Mouse (Mus musculus) kidney, postnatal 25 days (tissue): ENCODE results near the gene Kctd21.

ENCODE experiments used
- DNase-seq, 2 experiments: peaks; one replicate each; pipeline ENCODE4 v3.0.0; 2021; ENCODE audit warnings: mixed read lengths in 2 of 2

The Kctd21 gene

GRCm38 (mm10) chr7:97324342-97324741 is 7.8 kb upstream of the Kctd21 start:
- DNase-seq: no peak

GRCm38 (mm10) chr7:97325156-97325985 is 6.8 kb upstream of the Kctd21 start:
- DNase-seq: no peak

DNA sequence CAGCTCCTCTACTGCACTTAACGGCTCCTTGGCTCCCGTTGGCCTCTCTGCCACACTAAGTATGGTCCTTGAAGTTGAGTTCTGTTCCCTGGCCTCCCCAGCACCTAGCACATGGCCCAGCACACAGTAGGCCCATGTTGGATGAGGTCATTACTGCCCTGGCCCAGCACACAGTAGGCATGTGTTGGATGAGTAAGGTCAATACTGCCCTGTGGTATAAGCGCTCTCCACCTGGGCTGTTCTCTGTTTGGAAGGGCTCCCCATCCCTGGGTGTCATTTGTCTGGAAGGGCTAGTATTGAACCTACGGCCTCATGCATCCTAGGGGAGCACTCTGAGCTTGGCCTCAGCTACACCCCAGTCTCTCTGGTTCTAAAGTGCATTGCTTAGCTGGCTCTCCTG is 4.8 kb upstream of the Kctd21 start:
- no peak for DNase-seq

- no peak for DNase-seq
These were observed 3.1 kb upstream of the Kctd21 start for GRCm38 (mm10) chr7:97328891-97329588.

GRCm38 (mm10) chr7:97329676-97330075 is 2.5 kb upstream of the Kctd21 start:
- DNase-seq: no peak

- no peak for DNase-seq
These were observed 1.0 kb upstream of the Kctd21 start for GRCm38 (mm10) chr7:97330931-97331645.

DNA sequence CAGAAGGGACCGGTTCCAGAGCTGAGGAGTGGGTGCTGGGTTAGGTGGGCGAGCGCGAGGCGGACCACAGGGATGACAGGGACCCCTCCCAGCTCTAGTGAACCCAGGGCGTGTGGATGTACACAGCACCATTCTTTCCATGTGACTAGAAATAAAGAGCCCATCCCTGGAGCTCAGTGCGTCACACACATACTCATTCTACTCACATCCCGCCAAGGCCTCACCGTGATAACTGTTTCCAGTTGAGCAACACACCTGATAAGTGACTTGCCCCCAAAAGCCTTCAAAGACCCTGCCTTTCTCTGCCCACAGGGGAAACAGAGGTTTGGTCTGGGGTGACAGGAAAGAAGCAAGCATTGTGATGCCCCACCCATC is 527 bp downstream of the Kctd21 start:
- DNase-seq: no peak

DNA sequence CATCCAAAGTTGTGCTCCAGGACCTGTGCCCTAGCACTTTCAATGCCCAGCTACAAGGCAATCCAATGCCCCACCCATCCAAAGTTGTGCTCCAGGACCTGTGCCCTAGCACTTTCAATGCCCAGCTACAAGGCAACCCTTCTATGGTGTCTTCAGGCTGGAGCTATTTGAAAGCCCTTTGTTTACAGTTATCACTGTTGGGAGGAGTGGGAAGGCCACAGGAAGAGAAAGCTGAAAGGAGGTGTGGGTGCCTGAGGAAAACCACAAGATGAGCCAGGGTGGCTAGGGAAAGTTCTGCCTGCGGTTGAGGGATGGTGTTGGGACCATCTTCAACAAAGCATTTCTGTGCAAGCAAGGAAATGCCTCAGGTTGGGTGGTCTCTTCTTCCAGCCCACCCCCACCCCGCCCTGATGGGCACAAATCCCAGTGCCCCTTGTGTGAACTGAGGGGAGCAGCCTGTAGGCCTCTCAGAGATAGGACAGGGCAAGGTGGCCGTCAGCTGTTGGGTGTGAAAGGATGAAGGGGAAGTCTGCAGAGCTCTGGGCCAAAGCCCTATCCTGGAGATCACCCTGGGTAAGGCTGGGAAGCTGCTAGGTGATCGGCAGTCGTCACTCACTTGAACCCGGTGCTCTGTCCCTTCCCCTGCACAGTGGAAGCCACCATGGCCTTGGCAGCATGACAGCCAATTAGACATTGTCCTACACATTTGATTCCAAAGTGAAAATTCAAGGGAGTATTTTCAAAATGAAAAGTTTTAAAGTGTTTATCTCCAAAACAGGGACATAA is 1.2 kb downstream of the Kctd21 start:
- no peak for DNase-seq

- DNase-seq: no peak
These were observed 2.3 kb downstream of the Kctd21 start for GRCm38 (mm10) chr7:97334406-97334805.

DNA sequence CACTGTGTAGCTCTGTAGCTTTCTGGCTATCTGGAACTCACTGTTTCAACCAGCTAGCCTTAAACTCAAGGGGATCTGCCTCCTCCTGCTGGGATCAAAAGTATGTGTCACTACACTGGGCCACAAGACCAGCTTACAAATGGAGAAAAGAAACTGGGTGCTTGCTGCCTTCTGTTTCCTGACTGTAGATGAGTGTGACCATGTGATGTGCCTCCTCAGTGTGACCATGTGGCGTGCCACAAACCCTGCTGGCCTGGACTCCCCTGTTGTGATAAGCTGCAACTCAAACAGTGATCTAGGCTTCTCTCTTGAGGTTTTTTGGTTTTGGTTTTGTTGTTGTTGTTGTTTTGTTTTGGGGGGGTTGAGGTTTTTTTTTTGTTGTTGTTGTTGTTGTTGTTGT is 4.6 kb downstream of the Kctd21 start:
- no peak for DNase-seq

DNA sequence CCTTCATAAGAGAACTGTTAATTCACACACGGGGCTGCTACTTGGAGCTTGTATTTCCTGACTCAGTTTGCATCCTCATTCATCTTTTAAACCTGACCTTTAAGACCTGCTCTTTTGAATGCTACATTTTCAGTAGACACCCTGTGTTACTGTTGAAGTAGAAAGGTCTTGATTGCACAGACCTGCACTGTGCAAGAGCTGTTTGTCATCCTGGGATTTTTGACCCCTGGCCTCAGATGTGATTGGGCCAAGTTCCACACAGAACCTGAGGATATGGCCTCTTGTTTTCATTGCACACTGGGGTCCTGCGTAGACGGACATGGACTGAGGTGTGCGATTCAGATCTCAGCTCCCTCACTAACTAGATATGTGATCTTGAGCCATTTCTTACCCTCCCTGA is 6.5 kb downstream of the Kctd21 start:
- no peak for DNase-seq

DNA sequence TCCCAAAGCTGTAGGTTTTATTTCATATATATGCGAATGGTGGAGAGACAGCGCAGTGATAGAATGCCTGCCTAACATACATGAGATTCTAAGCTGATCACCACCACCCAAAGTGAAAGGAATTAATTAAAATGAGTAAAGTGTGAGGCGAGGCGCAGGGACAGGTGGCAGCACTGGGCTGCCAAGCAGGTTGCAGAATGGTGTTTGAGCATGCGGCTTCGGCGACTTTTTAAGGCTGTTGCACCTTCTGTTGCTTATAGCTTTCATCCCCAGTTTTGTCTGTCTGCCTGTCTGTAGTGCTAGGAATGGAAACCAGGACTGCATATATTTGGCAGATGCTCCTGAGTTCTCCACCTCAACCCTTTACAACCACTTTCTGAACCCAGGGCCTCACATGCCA is 7.5 kb downstream of the Kctd21 start:
- no peak for DNase-seq

DNA sequence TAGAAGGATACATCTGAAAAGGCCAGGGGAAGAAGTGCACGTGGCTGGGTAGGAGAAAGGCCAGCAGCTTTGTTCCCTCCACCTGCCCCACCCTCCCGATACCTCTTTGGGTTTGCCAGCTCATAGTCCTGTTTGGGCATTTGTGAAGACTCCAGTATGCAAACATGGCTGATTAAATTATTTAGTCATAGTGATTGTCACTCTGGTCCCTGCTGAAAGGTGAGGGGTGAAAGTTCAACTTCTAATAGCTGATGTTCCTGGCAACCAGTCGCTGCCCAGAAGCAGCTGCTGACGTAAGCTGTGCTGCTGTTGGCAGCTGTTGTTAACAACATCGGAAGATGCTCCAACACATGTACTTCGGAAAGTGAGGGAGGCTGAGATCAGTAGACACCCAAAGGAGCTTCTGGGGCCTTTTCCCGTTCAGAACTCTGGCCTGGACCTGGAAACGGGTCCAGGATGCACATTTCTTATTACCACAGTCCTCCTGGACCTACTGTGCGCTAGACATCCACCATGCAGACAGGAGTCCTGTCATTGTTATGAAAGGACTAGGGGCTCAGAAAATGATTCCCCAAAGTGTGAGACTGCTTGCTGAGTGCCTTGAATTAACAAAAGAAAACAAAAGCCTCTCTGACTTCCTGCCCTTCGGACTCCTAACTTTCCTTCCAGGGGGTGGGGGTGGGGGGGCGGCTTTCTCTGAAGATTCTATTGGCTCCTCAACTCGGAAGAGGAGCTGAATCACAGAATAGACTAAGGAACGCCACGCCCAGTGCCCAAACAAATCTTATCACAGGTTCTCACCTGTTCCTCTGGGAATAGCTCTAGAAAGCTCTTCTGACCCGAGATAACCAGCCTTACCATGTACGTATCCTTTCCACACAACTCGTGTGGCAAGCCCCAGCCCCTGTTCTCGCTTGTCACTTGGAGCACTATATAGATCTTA is 9.1 kb downstream of the Kctd21 start:
- DNase-seq: peak in 1 of 2 experiments; percentile 56

- no peak for DNase-seq
These were observed 10.8 kb downstream of the Kctd21 start for GRCm38 (mm10) chr7:97342961-97343360.

DNA sequence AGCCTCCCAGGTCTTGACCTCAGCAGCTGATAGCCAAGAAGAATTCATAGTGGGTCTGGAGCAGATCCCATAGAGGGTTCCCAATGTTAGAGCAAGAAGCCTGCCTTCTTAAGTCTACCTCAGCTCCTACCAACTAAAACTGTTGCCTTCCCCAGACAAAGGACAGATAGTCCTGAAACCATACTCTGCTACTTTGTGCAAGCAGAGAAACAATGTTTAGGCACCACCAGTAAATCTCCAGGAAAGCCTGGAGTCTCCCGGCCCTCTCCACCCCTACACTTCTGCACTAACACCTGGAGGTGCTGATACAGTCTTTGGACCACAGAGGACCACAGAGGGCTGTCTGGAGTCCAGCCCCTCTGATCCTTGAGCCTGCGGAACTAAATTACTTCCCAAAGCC is 12.5 kb downstream of the Kctd21 start:
- no peak for DNase-seq

- peak; percentile 18 to 39 for DNase-seq
These were observed 13.2 kb downstream of the Kctd21 start for GRCm38 (mm10) chr7:97345229-97345871.

DNA sequence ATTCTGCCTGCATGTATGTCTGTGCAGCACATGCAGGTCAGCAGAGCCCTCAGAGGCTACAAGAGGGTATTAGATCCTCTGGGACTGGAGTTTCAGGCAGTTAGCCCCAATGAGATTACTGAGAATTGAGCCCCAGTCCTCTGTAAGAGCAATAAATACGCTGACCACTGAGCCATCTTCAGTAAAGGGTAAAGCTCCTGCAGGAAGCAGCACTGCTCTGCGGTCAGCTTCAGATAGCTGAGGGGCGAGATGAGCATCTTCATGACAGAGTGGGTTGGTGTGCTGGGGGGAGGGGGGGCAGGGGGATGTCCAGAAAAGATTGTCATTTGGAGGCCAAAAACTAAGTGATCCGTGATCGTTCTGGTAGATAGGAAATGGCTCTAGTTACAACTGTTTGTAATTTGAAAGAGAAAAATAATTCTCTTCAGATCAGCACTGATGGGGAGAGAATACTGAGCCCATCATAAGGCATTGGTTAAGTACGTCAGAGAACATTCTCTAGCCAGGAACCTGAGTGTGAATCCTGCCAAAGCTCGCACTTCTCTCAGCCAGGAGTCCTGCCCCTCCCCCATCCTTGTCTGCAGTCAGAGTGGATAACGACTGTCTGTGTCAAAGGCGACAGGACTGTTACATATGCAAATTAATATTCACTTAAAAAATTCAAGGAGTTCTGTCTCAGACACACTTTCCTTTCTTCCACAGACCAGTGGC is 14.1 kb downstream of the Kctd21 start:
- DNase-seq: peak in 1 of 2 experiments; percentile 25

DNA sequence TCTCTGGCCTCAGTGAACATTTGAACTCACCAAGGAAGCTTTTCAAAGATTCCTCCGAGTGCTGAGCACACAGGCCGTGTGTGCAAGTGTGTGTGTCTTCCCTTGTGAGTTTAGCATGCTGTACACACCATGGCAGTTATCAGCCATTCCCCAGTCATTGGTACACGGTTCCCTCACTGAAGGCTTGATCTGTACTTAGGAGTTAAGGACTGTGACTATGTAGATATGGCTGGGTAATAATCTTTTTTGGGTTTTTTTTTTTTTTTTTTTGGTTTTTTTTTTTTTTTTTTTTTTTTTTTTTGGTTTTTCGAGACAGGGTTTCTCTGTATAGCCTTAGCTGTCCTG is 14.7 kb downstream of the Kctd21 start:
- DNase-seq: no peak

DNA sequence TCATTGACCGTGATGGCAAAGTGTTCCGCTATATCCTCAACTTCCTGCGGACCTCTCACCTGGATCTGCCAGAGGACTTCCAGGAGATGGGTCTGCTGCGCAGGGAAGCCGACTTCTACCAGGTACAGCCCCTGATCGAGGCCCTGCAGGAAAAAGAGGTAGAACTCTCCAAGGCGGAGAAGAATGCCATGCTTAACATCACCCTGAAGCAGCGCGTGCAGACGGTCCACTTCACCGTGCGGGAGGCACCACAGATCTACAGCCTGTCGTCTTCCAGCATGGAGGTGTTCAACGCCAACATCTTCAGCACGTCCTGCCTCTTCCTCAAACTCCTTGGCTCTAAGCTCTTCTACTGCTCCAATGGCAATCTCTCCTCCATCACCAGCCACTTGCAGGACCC is 15.3 kb downstream of the Kctd21 start:
- peak in 1 of 2 experiments; percentile 20 for DNase-seq

- DNase-seq: no peak
These were observed 16.2 kb downstream of the Kctd21 start for GRCm38 (mm10) chr7:97348318-97348717.

DNA sequence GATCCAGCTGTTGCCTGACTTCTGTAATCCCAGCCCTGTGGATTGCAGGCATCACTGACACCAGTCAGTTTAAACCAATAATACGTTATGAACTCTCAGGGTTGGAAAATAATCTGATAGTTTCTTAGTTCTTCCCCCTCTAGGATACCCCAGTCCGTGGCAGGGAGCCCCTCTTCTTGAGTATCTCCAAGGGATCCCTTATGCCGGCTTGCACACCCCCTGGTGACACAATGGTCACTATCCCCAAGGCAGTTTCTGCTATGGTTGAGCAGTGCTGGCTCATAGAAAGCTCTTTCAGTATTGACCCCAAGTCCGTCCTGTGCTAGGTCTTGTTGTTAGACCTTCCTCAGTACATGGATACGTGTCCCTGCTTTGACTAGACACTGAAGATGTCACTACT is 16.7 kb downstream of the Kctd21 start:
- DNase-seq: no peak
